Mouse (Mus musculus) embryo, embryonic 9.5 days (tissue): ENCODE measurements around the gene Baz2b.
"Not testable (repeated sequence)": the region's sequence is repeated elsewhere in the genome, so short reads cannot be mapped to it uniquely, and the experiment has no call there.

ENCODE experiments used
- DNase-seq: peaks from one replicate; pipeline ENCODE4 v3.0.0-alpha.2; 2017; ENCODE audit errors: extremely low spot score

Baz2b gene

DNA sequence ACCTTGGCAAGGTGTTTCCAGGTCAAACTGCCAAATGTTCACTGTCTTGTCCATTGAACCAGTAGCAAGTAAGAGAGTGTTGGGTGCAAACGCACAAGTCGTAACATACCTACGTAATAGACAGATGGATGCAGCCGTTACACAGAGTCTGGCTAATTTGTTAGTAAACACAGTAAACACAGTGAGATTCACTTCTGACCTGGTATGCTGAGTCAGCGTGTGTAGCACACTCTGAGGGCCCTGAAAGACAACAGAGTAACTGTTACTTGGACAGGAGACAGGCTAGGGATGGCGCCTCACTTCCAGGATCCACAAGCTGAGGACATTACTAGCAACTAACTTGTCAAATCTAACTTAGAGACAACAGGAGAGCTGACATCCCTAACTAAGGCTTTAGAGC is 347.0 kb downstream of the Baz2b start:
- no peak for DNase-seq

GRCm38 (mm10) chr2:59854363-59854762 is 355.3 kb downstream of the Baz2b start:
- DNase-seq, result no peak

- no peak for DNase-seq
These were observed 356.1 kb downstream of the Baz2b start for GRCm38 (mm10) chr2:59853543-59853942.

DNA sequence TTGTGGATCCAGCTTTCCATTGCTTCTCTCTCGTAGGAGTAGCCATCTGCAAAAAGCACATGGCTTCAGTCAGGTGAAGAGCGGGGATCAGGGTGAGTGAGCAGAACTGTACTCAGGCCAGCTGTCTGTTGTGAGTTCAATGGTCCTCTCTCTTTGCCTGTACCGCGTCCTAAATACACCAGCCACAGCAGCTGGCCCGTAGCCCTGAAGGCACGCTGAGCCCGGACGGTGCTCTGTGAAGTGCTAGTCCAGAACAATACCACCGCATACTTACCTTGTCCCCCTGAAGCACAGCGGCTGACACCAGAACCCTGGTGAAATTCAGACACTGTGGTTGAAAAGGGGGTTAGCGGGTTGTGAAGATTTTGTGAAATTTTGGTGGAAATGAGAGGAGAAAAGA is 356.7 kb downstream of the Baz2b start:
- no peak for DNase-seq

DNA sequence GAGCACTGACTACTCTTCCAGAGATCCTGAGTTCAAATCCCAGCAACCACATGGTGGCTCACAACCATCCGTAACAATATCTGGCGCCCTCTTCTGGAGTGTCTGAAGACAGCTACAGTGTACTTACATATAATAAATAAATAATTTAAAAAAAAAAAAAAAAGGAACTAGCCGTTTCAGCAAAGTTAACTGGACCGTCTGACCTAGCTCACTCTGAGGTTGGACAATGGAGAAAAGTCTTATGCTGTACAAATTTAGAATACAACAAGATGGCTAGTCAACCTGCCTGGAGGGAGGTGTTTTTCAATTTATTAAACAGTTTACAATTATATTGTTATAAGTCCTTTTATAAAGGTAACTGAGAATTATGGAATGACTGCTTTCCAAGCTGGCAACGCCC is 357.8 kb downstream of the Baz2b start:
- DNase-seq, result not testable (repeated sequence)
